Mouse (Mus musculus): ENCODE results near the gene Olfr15.

Olfr15 gene

DNA sequence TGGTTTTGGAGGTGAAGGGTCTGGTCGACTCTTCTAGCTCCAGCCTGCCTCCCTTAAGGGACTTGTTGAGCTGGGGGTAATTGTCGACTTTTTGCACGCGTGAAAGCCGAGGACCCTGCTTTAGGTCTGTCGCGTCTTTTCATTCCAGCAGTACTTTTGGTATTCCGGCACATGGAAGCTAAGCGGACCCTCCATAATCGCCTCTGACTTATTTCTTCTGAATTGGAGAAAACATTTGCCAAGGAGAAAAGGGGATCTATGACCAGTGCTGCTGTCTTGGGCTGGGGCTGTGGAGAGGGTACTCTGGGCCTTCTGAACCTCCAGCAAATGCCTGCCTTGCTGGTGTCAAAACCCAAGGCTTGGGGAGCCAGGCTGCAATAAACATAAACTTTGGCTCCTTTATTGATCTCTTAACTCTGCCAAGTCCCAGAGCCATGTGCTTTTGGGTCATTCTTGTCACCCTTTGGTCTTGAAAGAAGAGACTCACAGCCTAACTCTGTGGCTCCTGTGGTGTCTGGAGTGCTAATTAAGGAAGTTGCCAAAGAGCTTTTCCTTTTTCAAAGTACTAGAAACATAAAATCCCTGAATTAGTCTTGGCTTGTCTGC lies 54.5 kb downstream of the Olfr15 start:
- Histone ChIP-seq H3K36me3 (ENCODE audit: insufficient read depth, low read length) (0 out of 2 replicates have a peak, but pooled peaks cover 15% of the 10 kb centered on the region), H3K27me3 (ENCODE audit: insufficient read depth, low read length) (no peaks in the 10 kb centered on the region), H3K4me1 (replicated peaks; ENCODE audit: low read depth, low read length) (peaks cover 28% of the 10 kb centered on the region), H3K4me3 (replicated peaks; ENCODE audit: low read length) (peak overlapping the region; percentile 100), H3K9me3 (ENCODE audit: low read length) (no peaks in the 10 kb centered on the region)
- TF ChIP-seq NANOG (IDR thresholded peaks at IDR 0.05; ENCODE audit: borderline replicate concordance, low read length): no peak
- TF ChIP-seq POU5F1 (IDR thresholded peaks at IDR 0.05; ENCODE audit: borderline replicate concordance, low read length): no peak
- TF ChIP-seq CTCF (conservative IDR thresholded peaks at IDR 0.05; ENCODE audit: low read length): no peak

DNA sequence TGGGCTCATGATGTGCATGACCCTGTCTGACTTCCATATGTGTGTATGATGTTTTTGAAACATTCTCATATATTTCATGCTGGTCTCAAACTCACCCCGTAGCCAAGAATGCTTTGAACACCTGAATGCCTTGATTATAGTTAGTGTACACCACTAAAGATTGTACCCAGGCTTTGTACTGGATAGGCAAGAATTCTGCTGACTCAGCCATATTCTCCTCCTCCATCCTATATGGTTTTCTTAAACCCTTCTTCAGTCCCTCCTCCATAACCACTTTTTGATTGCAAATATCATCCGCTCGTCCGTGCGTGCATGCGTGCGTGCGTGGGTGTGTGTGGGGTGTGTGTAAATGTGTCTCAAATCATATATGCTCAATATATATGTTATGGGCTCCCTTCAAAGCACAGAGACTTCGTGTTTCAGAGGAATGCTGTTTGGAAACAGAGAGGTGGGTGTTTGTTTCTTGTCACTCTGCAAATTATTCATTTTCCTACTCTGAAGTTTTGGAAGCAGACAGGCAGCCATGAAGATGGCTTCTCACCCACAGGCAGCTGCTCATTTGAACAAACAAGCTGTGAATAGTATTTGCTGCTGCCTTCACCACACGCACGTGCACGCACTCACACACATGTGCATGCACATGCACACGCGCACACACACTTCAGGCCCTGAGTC lies 61.1 kb downstream of the Olfr15 start:
- Histone ChIP-seq H3K9me3 (ENCODE audit: low read length) (no peaks in the 10 kb centered on the region), H3K27me3 (ENCODE audit: insufficient read depth, low read length) (no peaks in the 10 kb centered on the region), H3K4me3 (replicated peaks; ENCODE audit: low read length) (no peak overlapping the region), H3K36me3 (ENCODE audit: insufficient read depth, low read length) (peaks cover 24% of the 10 kb centered on the region), H3K4me1 (replicated peaks; ENCODE audit: low read depth, low read length) (peaks cover 49% of the 10 kb centered on the region)
- TF ChIP-seq CTCF (conservative IDR thresholded peaks at IDR 0.05; ENCODE audit: low read length) (no peak), NANOG (IDR thresholded peaks at IDR 0.05; ENCODE audit: borderline replicate concordance, low read length) (no peak), POU5F1 (IDR thresholded peaks at IDR 0.05; ENCODE audit: borderline replicate concordance, low read length) (no peak)

DNA sequence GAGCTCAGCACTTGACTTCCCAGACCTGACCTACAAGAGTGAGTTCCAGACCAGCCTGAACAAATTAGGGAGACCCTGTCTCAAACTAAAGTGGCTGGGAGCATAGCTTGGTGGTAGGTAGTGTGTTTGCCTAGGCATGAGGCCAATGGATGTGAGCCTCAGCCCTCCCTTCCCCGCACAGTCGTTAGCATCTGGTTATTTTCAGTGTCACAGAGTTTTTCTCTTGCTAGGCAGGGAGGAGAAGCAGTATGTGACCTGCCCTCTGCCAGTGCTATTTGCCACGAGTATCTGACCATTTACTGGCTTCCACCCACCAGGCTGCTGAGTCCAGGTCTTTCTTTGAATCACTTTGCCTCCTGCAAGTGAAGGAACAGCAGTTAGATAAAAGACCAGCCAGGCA lies 63.1 kb downstream of the Olfr15 start:
- no peaks in the 10 kb centered on the region for H3K27me3 ChIP-seq (ENCODE audit: insufficient read depth, low read length)
- no peaks in the 10 kb centered on the region for H3K9me3 ChIP-seq (ENCODE audit: low read length)
- H3K4me3 ChIP-seq (replicated peaks; ENCODE audit: low read length): no peak overlapping the region
- H3K4me1 ChIP-seq (replicated peaks; ENCODE audit: low read depth, low read length): peaks cover 46% of the 10 kb centered on the region
- H3K36me3 ChIP-seq (ENCODE audit: insufficient read depth, low read length): peaks cover 38% of the 10 kb centered on the region
- TF ChIP-seq CTCF (conservative IDR thresholded peaks at IDR 0.05; ENCODE audit: low read length): no peak
- no peak for TF ChIP-seq POU5F1 (IDR thresholded peaks at IDR 0.05; ENCODE audit: borderline replicate concordance, low read length)
- TF ChIP-seq NANOG (IDR thresholded peaks at IDR 0.05; ENCODE audit: borderline replicate concordance, low read length): no peak

Measured in E14TG2a.4 (cell line).